Mouse (Mus musculus): ENCODE measurements around the gene Ctla2b.
"Not testable (repeated sequence)": the region's sequence is repeated elsewhere in the genome, so short reads cannot be mapped to it uniquely, and the experiment has no call there.

Gene Ctla2b
- long read RNA-seq, experiment 1 = 0 reads
- long read RNA-seq, experiment 2, partial matches to known transcripts = 0 of 2 reads
- long read RNA-seq, experiment 2, other reads (novel, unspliced or antisense) = 0 of 2 reads

DNA sequence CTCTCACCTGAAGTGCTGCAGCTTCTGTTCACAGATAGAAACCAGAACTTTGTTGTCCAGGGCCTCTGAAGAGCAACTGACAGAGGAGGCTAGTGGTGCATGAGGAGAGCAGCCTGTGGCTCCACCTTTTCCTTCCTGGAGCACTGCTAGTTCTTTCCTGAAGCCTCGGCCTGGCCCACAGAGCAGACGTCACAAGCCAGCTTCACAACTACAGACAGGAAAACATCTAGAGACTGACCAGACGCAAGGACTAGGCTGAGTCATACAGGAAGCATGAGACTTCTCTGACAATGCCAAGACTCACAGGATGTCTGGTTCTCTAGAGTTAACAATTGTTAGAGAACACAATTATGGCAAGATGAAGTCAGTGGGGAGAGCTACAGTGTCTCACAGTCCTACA, at the start of gene Ctla2b:
Gene Ctla2b (minus strand): TSS at position 120 of the 400 bp plus-strand sequence.
- intact Hi-C loops (cut with DNase I) = no loop called here

GRCm38 (mm10) chr13:60941884-60942283, 44.6 kb upstream of the Ctla2b start, which contains the start of gene Tpbpa:
Gene Tpbpa (minus strand): TSS chr13:60941984.
- intact Hi-C loops (cut with DNase I) = not testable (repeated sequence)

- intact Hi-C loops (cut with DNase I) = no loop called here
These were observed 39.3 kb upstream of the Ctla2b start, which contains the start of the genes Gm49391 and Ctla2a for GRCm38 (mm10) chr13:60936500-60936901. Gene Gm49391 (minus strand): TSS chr13:60936571. Gene Ctla2a (minus strand): TSS chr13:60936625.

GRCm38 (mm10) chr13:60935490-60935889, 38.2 kb upstream of the Ctla2b start, which contains the start of gene Gm49393:
Gene Gm49393 (minus strand): TSS chr13:60935590.
- intact Hi-C loops (cut with DNase I) = not testable (repeated sequence)

GRCm38 (mm10) chr13:60904780-60905179, 7.5 kb upstream of the Ctla2b start, which contains the start of gene Tpbpb:
Gene Tpbpb (minus strand): TSS chr13:60904880.
- intact Hi-C loops (cut with DNase I) = not testable (repeated sequence)

GRCm38 (mm10) chr13:60896794-60897193, 453 bp downstream of the Ctla2b start, which contains the start of gene Gm49392:
Gene Gm49392 (minus strand): TSS chr13:60896894.
- intact Hi-C loops (cut with DNase I) = not testable (repeated sequence)

DNA sequence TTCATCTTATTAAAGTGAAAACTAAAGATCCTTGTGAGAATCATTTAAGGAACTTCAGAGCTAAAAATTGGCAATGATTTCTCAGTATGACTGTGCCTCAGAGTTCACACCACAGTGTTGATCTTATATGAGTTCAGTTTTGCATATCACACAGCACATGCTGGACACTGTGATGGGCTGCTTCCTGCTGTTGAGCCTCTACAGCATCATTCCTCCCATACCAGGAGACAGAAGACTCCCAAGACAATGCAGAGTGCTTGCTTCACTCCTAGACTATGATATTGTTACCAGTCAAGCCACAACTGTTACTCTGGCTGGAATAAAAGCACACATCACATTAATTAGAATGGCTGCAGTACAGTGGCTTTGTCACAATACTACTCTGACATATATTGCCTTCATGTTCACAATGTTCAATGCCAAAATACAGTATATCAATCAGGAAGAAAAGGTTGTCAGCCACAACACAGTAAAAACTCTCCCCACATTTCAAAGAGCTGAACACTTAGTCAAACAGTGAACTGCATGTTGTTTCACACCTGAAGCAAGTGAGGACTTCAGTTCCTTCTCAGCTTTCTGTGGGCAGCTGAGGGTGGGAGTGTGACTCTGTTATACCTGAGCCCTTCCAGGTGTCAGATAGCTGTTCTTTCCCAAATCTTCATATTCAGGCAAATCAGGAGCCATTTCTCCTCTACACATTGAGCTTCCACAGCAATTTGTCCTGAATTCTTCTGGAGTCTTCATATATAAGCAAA, 1.7 kb downstream of the Ctla2b start:
- intact Hi-C loops (cut with DNase I) = no loop called here

DNA sequence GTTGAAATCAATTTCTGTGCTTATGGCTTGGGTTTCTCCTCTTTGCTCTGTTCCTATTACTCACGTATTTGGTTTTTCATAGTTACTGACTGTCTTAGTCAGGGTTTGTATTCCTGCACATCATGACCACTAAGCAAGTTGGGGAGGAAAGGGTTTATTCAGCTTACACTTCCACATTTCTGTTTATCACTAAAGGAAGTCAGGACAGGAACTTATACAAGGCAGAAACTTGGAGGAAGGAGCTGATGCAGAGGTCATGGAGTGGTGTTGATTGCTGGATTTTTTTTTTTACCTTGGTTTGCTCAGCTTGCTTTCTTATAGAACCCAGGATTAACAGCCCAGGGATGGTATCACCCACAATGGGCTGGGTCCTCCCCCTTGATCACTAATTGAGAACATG, 4.9 kb downstream of the Ctla2b start:
- intact Hi-C loops (cut with DNase I) = no loop called here

- intact Hi-C loops (cut with DNase I) = no loop called here
These were observed 33.0 kb downstream of the Ctla2b start, which contains the start of gene 4930486L24Rik for GRCm38 (mm10) chr13:60864281-60864680. Gene 4930486L24Rik (minus strand): TSS chr13:60864475.

DNA sequence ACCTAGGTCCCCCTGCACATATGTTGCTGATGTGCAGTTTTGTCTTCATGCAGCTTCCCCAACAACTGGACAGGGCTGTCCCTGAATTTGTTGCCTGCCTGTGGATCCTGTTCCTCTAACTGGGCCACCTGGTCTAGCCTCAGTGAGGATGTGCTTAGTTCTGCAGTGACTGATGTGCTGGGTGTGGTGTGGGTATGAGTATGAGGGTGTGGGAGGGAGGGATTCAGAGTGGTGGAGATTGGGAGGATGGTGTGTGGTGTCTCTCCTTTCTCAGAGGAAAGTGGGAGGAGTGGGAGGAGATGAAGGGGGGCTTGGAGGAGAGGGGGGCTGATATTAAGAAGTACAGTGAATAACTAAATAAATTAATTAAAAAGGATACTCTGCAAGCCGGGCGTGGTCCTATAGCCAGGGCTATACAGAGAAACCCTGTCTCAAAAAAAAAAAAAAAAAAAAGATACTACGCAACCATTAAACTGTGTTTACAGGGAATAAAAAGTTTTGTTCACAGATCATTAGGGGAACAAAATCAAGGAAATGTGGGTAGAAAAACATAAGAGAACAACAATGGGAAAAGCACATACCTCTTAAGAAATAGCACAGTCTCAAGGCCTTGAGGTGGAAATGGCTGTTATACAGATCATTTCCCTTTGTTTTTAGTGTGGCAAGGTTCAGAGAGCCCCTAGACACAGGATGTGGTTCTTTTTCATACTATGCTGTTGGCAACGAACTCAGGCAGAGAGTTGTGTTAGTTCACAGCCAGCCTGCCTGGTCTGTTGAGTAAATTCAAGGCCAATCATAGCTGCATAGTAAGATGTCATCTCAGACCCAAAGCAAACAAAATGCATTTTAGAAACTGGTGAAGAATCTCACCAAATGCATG, 48.8 kb downstream of the Ctla2b start:
- intact Hi-C loops (cut with DNase I) = no loop called here
